Mouse (Mus musculus) lung, postnatal 4 days (tissue): Measurements from ENCODE around the gene Rrp1b.

ENCODE experiments used
- DNase-seq, 2 experiments: peaks; one replicate each; pipeline ENCODE4 v3.0.0; 2021

The Rrp1b gene

GRCm38 (mm10) chr17:32035609-32036508 is at the start of gene Rrp1b, which contains the start of gene Hsf2bp:
Rrp1b (plus strand) TSS chr17:32036100.
Hsf2bp (minus strand) TSS chr17:32036349.
- DNase-seq = peak; percentile 82 to 86

- no peak for DNase-seq
These were observed 49.0 kb upstream of the Rrp1b start for GRCm38 (mm10) chr17:31986915-31987314.

- no peak for DNase-seq
These were observed 46.9 kb upstream of the Rrp1b start for GRCm38 (mm10) chr17:31989035-31989434.

GRCm38 (mm10) chr17:31992004-31992403 is 43.9 kb upstream of the Rrp1b start:
- DNase-seq = no peak

- no peak for DNase-seq
These were observed 42.5 kb upstream of the Rrp1b start for GRCm38 (mm10) chr17:31993354-31993753.

- DNase-seq = no peak
These were observed 41.8 kb upstream of the Rrp1b start for GRCm38 (mm10) chr17:31994132-31994531.

GRCm38 (mm10) chr17:31995784-31996183 is 40.1 kb upstream of the Rrp1b start:
- no peak for DNase-seq

- DNase-seq = no peak
These were observed 39.6 kb upstream of the Rrp1b start for GRCm38 (mm10) chr17:31996331-31996730.

GRCm38 (mm10) chr17:31998351-31998750 is 37.5 kb upstream of the Rrp1b start:
- no peak for DNase-seq

GRCm38 (mm10) chr17:32003251-32003650 is 32.6 kb upstream of the Rrp1b start:
- no peak for DNase-seq

GRCm38 (mm10) chr17:32006800-32007199 is 29.1 kb upstream of the Rrp1b start:
- peak; percentile 56 to 69 for DNase-seq

GRCm38 (mm10) chr17:32011694-32012093 is 24.2 kb upstream of the Rrp1b start:
- DNase-seq = no peak

GRCm38 (mm10) chr17:32012254-32012653 is 23.6 kb upstream of the Rrp1b start:
- DNase-seq = no peak

GRCm38 (mm10) chr17:32013659-32014058 is 22.2 kb upstream of the Rrp1b start:
- DNase-seq = no peak

GRCm38 (mm10) chr17:32016481-32016880 is 19.4 kb upstream of the Rrp1b start:
- DNase-seq = no peak

GRCm38 (mm10) chr17:32018127-32018894 is 17.6 kb upstream of the Rrp1b start:
- no peak for DNase-seq

- no peak for DNase-seq
These were observed 13.9 kb upstream of the Rrp1b start for GRCm38 (mm10) chr17:32021981-32022380.

- DNase-seq = no peak
These were observed 13.3 kb upstream of the Rrp1b start for GRCm38 (mm10) chr17:32022551-32022950.

- no peak for DNase-seq
These were observed 12.8 kb upstream of the Rrp1b start for GRCm38 (mm10) chr17:32023088-32023487.

- DNase-seq = peak; percentile 30 to 52
These were observed 11.2 kb upstream of the Rrp1b start for GRCm38 (mm10) chr17:32024671-32025073.

GRCm38 (mm10) chr17:32025386-32025785 is 10.5 kb upstream of the Rrp1b start:
- peak; percentile 77 to 81 for DNase-seq

- DNase-seq = peak in 1 of 2 experiments; percentile 30
These were observed 8.2 kb upstream of the Rrp1b start for GRCm38 (mm10) chr17:32027666-32028065.

GRCm38 (mm10) chr17:32028301-32028700 is 7.6 kb upstream of the Rrp1b start:
- no peak for DNase-seq

GRCm38 (mm10) chr17:32031684-32032083 is 4.2 kb upstream of the Rrp1b start:
- DNase-seq = peak; percentile 15 to 29
